Mouse (Mus musculus) inflammation-experienced regulatory T-cells, adult 16 weeks (primary cell): ENCODE results near the gene Acer2. TPM values are rescaled to one million over a fixed set of nuclear protein-coding genes. Genes with fewer than 3 reads are reported as not detected.

Experiments used
- polyA plus RNA-seq: library from polyadenylated mRNA; unstranded; fragments of 100-300 nt; shearing (Covaris generic); gene quantifications from one replicate; pipeline ENCODE4 v1.2.1, GENCODE M21; 2017

The Acer2 gene
- 15.8 TPM for polyA plus RNA-seq

GRCm38 (mm10) chr4:86874146-86874847 is at the start of gene Acer2:
Gene Acer2, plus strand, starts transcription at chr4:86874396.

GRCm38 (mm10) chr4:86857113-86858069 is 16.8 kb upstream of the Acer2 start, which contains the start of gene Rps6:
Gene Rps6, minus strand, starts transcription at chr4:86857412.

Other genes with a start within 250 kb of the Acer2 start
- gene Plin2, start 204.3 kb upstream of the Acer2 start, polyA plus RNA-seq: 27.5 TPM
- gene Dennd4c, start 125.8 kb upstream of the Acer2 start, polyA plus RNA-seq: 10.0 TPM
- 563 TPM for gene Rps6, start 17.0 kb upstream of the Acer2 start, polyA plus RNA-seq